Mouse (Mus musculus) ES-Bruce4 (cell line): ENCODE data around the gene Smyd2. TPM values are rescaled to one million over a fixed set of nuclear protein-coding genes. Genes with fewer than 3 reads are reported as not detected.

Source experiments
- H3K27ac ChIP-seq: 2 replicates; pipeline ENCODE4 v1.5.1; 2012; ENCODE audit warnings: low read length, inconsistent platforms; ENCODE audit not compliant: insufficient read depth
- H3K27me3 ChIP-seq: 2 replicates; pipeline ENCODE4 v1.6.1; 2012; ENCODE audit warnings: mild to moderate bottlenecking, low read length, inconsistent platforms; ENCODE audit not compliant: control insufficient read depth, poor library complexity, insufficient read depth, severe bottlenecking
- H3K36me3 ChIP-seq: 2 replicates; pipeline ENCODE4 v1.6.1; 2012; ENCODE audit warnings: inconsistent platforms, mild to moderate bottlenecking, low read length, moderate library complexity; ENCODE audit not compliant: control insufficient read depth, poor library complexity, insufficient read depth, severe bottlenecking
- H3K4me1 ChIP-seq: one replicate; pipeline ENCODE4 v1.8.1; 2011; ENCODE audit warnings: low read length; ENCODE audit not compliant: control insufficient read depth, insufficient read depth
- H3K4me3 ChIP-seq: 2 replicates; pipeline ENCODE4 v1.5.1; 2011; ENCODE audit warnings: low read depth, mild to moderate bottlenecking, low read length
- H3K9ac ChIP-seq: 2 replicates; pipeline ENCODE4 v1.6.1; 2012; ENCODE audit warnings: low read depth, mild to moderate bottlenecking, inconsistent platforms; ENCODE audit not compliant: poor library complexity, severe bottlenecking
- H3K9me3 ChIP-seq: replicated peaks from 2 replicates; pipeline ENCODE4 v1.6.1; 2012; ENCODE audit warnings: mild to moderate bottlenecking, low read length, inconsistent platforms; ENCODE audit not compliant: control insufficient read depth, poor library complexity, insufficient read depth, severe bottlenecking
- CTCF ChIP-seq: IDR thresholded peaks from one replicate; pipeline ENCODE4 v1.8.1; 2011; ENCODE audit warnings: low read depth, low read length
- EP300 ChIP-seq: IDR thresholded peaks from 2 replicates; pipeline ENCODE4 v1.6.1; 2011; ENCODE audit warnings: low read depth, low read length; ENCODE audit not compliant: insufficient read depth
- POLR2A ChIP-seq: IDR thresholded peaks from one replicate; pipeline ENCODE4 v1.8.1; 2011; ENCODE audit warnings: low read length; ENCODE audit not compliant: insufficient read depth
- polyA plus RNA-seq: library from polyadenylated mRNA; stranded (reverse); fragments of >200 nt; gene quantifications from 2 replicates; pipeline ENCODE4 v1.2.4, GENCODE M21; 2011; ENCODE audit warnings: low read depth; ENCODE audit not compliant: missing spikeins, insufficient read depth, insufficient read length

The Smyd2 gene
- polyA plus RNA-seq, result 31.5 and 34.8 TPM in 2 replicates

DNA sequence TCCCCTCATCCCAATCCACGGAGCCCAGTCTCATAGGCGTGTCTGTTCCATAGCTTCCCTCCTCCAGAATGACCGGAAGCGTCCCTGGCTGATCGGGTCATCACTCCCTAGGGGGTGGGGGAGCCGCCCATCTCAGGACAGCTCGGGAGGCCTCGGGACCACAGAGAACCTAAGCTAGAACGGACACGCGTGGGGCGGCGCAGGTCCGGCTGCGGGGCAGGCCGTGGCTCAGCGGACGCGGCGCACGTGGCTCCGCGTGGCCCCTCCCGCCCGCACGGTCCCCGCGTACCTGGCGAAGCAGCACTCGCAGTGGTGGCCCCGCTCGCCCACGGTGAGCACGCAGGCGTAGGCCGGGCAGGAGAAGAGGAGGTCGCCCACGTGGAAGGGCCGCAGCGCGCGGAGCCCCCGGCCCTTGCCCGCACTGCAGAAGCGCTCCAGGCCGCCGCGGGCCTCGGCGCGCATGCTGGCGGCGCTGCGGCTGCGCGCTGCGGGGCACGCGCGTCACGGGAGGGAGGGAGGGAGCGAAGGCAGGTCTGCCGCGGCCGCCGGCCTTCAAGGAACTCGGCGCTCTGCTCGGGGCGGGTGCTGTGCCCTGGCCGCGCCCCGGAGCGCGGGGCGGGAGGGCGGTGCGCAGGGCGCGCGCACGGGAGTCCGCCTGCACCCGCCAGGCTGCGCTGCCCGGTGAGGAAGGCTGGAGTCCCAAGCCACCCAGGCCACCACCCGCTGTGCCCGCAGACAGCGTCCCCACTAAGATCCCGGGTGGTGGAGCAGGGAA lies at the start of gene Smyd2:
TSS of gene Smyd2 (minus strand) at position 546 of the 775 bp plus-strand sequence.
- TF ChIP-seq POLR2A (no peak), EP300 (no peak), CTCF (no peak)
- Histone ChIP-seq H3K27me3 (no peaks in the 10 kb centered on the region), H3K9me3 (no peaks in the 10 kb centered on the region), H3K4me3 (peak within 1 kb of the TSS; percentile 93), H3K27ac (no peak within 1 kb of the TSS), H3K9ac (peak within 1 kb of the TSS; percentile 77), H3K4me1 (peaks cover 5% of the 10 kb centered on the region), H3K36me3 (no peaks in the 10 kb centered on the region)

DNA sequence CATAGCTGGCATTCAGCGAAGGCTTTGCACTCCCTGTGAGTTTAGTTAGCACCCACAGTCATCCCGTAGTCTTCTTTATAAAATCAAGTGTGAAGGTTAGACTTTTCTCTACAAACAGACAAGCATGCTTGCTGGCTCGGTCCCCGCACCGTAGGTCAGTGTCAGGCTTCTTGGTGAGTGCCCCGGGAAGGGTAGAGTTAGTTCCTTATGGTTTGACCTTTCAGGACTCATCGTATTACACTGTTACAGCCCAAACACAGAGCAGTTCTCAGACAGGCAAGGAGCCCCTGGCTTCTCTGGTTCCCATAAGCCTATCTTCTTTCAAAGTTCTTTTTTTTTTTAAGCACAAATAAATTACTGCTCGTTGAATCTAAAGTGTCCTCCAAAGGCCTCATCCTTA lies 48.2 kb upstream of the Smyd2 start:
- Histone ChIP-seq H3K4me1 (no peaks in the 10 kb centered on the region), H3K27ac (no peak overlapping the region), H3K36me3 (no peaks in the 10 kb centered on the region), H3K9me3 (no peaks in the 10 kb centered on the region), H3K4me3 (no peak overlapping the region), H3K27me3 (no peaks in the 10 kb centered on the region), H3K9ac (no peak overlapping the region)
- TF ChIP-seq EP300 (no peak), POLR2A (no peak), CTCF (no peak)

DNA sequence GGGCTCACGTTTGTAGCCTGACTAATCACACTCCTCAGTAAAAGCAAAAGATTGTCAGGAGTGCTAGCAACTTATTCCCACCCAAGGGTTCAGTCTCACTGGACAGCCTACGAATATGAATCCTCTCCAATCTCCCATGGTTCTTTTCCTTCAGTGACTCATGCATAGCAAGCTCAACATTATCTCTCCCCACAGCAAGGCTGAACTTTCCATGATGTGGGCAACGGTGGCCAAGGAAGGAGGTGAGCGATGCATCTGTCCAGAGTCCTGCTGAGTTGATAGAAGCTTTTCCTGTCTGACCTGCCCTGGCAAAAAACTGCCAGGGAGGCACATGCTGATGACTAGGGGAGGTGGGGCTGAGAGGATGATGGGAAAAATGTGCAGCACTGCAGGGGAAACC lies 45.9 kb upstream of the Smyd2 start:
- H3K9ac ChIP-seq, result no peak overlapping the region
- no peak overlapping the region for H3K4me3 ChIP-seq
- TF ChIP-seq POLR2A (no peak), CTCF (no peak), EP300 (no peak)
- H3K27ac ChIP-seq, result no peak overlapping the region
- no peaks in the 10 kb centered on the region for H3K36me3 ChIP-seq
- no peaks in the 10 kb centered on the region for H3K4me1 ChIP-seq
- H3K27me3 ChIP-seq, result no peaks in the 10 kb centered on the region
- H3K9me3 ChIP-seq, result no peaks in the 10 kb centered on the region

DNA sequence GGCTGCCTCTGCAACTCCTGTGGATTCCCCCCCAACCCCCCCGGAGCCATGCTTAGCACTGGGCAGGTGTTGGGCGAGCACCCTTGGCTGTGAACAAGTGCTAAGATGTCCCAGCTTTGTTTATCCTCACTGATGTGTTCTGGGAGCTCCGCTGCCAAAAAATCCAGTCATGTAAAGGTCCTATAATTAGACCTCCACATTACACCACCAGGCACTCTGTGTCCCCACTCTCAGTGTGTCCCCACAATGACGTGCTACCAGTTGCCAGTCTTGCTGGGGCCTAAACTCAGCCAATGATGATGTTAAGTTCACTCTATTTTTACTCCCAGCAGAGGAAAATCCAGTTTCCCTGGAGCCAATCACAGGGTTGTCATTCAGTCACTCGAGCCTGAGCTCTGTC lies 38.3 kb upstream of the Smyd2 start:
- H3K27ac ChIP-seq, result no peak overlapping the region
- H3K4me3 ChIP-seq, result no peak overlapping the region
- H3K4me1 ChIP-seq, result no peaks in the 10 kb centered on the region
- H3K27me3 ChIP-seq, result no peaks in the 10 kb centered on the region
- no peak overlapping the region for H3K9ac ChIP-seq
- no peaks in the 10 kb centered on the region for H3K36me3 ChIP-seq
- no peaks in the 10 kb centered on the region for H3K9me3 ChIP-seq
- TF ChIP-seq EP300 (no peak), CTCF (no peak), POLR2A (no peak)

DNA sequence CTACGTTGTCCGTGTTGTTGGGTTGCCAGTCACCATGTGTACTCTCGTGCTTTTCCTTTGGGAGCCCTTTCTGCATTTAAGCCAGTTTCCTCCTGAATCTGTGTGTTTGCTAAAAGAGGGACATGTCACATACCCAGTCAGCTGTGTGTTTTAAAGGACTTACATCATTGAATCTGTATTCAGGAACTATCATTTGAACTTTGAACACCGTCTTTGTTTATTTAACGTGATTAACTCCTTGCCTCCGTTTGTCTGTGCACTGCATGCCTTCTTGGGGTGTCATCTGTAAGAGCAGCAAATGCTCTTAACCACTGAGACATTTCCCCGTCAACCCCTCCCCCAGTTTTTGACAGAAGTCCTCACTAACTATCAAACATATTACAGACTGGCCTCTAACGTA lies 37.6 kb upstream of the Smyd2 start:
- Histone ChIP-seq H3K27me3 (no peaks in the 10 kb centered on the region), H3K4me1 (no peaks in the 10 kb centered on the region), H3K27ac (no peak overlapping the region), H3K4me3 (no peak overlapping the region), H3K9me3 (no peaks in the 10 kb centered on the region), H3K9ac (no peak overlapping the region), H3K36me3 (no peaks in the 10 kb centered on the region)
- TF ChIP-seq CTCF, result no peak
- no peak for TF ChIP-seq POLR2A
- TF ChIP-seq EP300, result no peak

DNA sequence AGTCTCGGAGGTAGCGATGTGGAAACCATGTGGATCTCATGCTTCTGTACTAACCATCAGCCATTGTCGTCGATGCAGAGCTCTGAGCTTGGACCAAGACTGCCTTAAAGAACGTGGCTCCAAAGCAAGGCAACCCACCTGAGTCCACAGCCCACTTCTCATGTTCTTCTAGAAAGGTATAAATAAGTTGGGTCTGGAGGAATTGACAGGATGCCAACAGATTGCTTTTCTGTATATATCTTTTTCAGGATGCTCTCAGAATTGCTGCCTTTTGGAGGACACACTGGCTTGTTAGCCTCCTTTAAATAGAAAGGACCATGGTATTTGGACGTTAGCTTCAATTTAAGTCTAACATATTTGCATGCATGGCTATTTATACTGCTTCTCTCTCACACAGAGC lies 29.7 kb upstream of the Smyd2 start:
- no peaks in the 10 kb centered on the region for H3K36me3 ChIP-seq
- H3K9me3 ChIP-seq, result no peaks in the 10 kb centered on the region
- TF ChIP-seq EP300 (no peak), CTCF (no peak), POLR2A (no peak)
- no peak overlapping the region for H3K27ac ChIP-seq
- no peaks in the 10 kb centered on the region for H3K4me1 ChIP-seq
- H3K4me3 ChIP-seq, result no peak overlapping the region
- no peak overlapping the region for H3K9ac ChIP-seq
- H3K27me3 ChIP-seq, result no peaks in the 10 kb centered on the region
